Mouse (Mus musculus): ENCODE results near the gene Ncaph. TPM values are rescaled to one million over a fixed set of nuclear protein-coding genes. Genes with fewer than 3 reads are reported as not detected.

The Ncaph gene
- polyA plus RNA-seq, 1 experiment from 2014 or later: 52.8 TPM

- DNase-seq (ENCODE audit: low spot score): no peak
- 89% methylated on average over 2 of the region's 2 CpGs for whole genome bisulfite sequencing
- Histone ChIP-seq H3K4me1 (ENCODE audit: control insufficient read depth, insufficient read depth, low read length) (peaks cover 5% of the 10 kb centered on the region), H3K4me3 (ENCODE audit: low read depth, low read length) (no peak overlapping the region), H3K27ac (ENCODE audit: low read depth, low read length) (no peak overlapping the region), H3K9ac (ENCODE audit: low read length) (no peak overlapping the region), H3K27me3 (replicated peaks; ENCODE audit: control insufficient read depth, insufficient read depth, low read length) (no peaks in the 10 kb centered on the region), H3K36me3 (ENCODE audit: control insufficient read depth, insufficient read depth, low read length) (no peaks in the 10 kb centered on the region), H3K9me3 (replicated peaks; ENCODE audit: control insufficient read depth, low read length) (no peaks in the 10 kb centered on the region), H3K4me2 (ENCODE audit: low read length) (no peak overlapping the region)
- ATAC-seq: no peak
Measured at GRCm38 (mm10) chr2:127074116-127074515, 59.6 kb downstream of the Ncaph start.

GRCm38 (mm10) chr2:127070879-127071278, 62.9 kb downstream of the Ncaph start:
- Histone ChIP-seq H3K36me3 (ENCODE audit: control insufficient read depth, insufficient read depth, low read length) (peaks cover 15% of the 10 kb centered on the region), H3K27ac (ENCODE audit: low read depth, low read length) (peak overlapping the region; percentile 45; the same call in 1 of the 2 replicates), H3K27me3 (replicated peaks; ENCODE audit: control insufficient read depth, insufficient read depth, low read length) (no peaks in the 10 kb centered on the region), H3K4me1 (ENCODE audit: control insufficient read depth, insufficient read depth, low read length) (peaks cover 5% of the 10 kb centered on the region), H3K9me3 (replicated peaks; ENCODE audit: control insufficient read depth, low read length) (no peaks in the 10 kb centered on the region), H3K4me3 (ENCODE audit: low read depth, low read length) (peak overlapping the region; percentile 60), H3K9ac (ENCODE audit: low read length) (peak overlapping the region; percentile 73), H3K4me2 (ENCODE audit: low read length) (peak overlapping the region; percentile 67)
- ATAC-seq (peak; percentile 55; the same call in 1 of the 2 replicates), DNase-seq (ENCODE audit: low spot score) (no peak)
- WGBS: 16% methylated on average over 8 of the region's 9 CpGs

- H3K4me2 ChIP-seq (ENCODE audit: low read length): peak within 1 kb of the TSS; percentile 67
- H3K36me3 ChIP-seq (ENCODE audit: control insufficient read depth, insufficient read depth, low read length): peaks cover 18% of the 10 kb centered on the region
- H3K4me1 ChIP-seq (ENCODE audit: control insufficient read depth, insufficient read depth, low read length): peaks cover 5% of the 10 kb centered on the region
- peak within 1 kb of the TSS; percentile 60 for H3K4me3 ChIP-seq (ENCODE audit: low read depth, low read length)
- no peaks in the 10 kb centered on the region for H3K9me3 ChIP-seq (replicated peaks; ENCODE audit: control insufficient read depth, low read length)
- peak within 1 kb of the TSS; percentile 73 for H3K9ac ChIP-seq (ENCODE audit: low read length)
- H3K27ac ChIP-seq (ENCODE audit: low read depth, low read length): peak within 1 kb of the TSS; percentile 45; the same call in 1 of the 2 replicates
- 4% methylated on average over 20 of the region's 32 CpGs for WGBS
- DNase-seq (ENCODE audit: low spot score) (peak; percentile 97), ATAC-seq (peak; percentile 100)
- no peaks in the 10 kb centered on the region for H3K27me3 ChIP-seq (replicated peaks; ENCODE audit: control insufficient read depth, insufficient read depth, low read length)
Measured at GRCm38 (mm10) chr2:127070435-127070841, 63.3 kb downstream of the Ncaph start, which contains the start of gene Blvra. Blvra (plus strand) TSS chr2:127070665.

- 17% methylated on average over 11 of the region's 11 CpGs for WGBS
- ATAC-seq (0 out of 2 replicates have a peak, but pooled peaks have one; percentile 31), DNase-seq (ENCODE audit: low spot score) (no peak)
- H3K36me3 ChIP-seq (ENCODE audit: control insufficient read depth, insufficient read depth, low read length): peaks cover 18% of the 10 kb centered on the region
- H3K4me2 ChIP-seq (ENCODE audit: low read length): peak overlapping the region; percentile 67
- H3K4me1 ChIP-seq (ENCODE audit: control insufficient read depth, insufficient read depth, low read length): peaks cover 5% of the 10 kb centered on the region
- H3K4me3 ChIP-seq (ENCODE audit: low read depth, low read length): peak overlapping the region; percentile 60
- H3K9ac ChIP-seq (ENCODE audit: low read length): peak overlapping the region; percentile 73; the same call in 1 of the 2 replicates
- no peaks in the 10 kb centered on the region for H3K27me3 ChIP-seq (replicated peaks; ENCODE audit: control insufficient read depth, insufficient read depth, low read length)
- no peak overlapping the region for H3K27ac ChIP-seq (ENCODE audit: low read depth, low read length)
- H3K9me3 ChIP-seq (replicated peaks; ENCODE audit: control insufficient read depth, low read length): no peaks in the 10 kb centered on the region
Measured at GRCm38 (mm10) chr2:127069781-127070434, 63.8 kb downstream of the Ncaph start.

GRCm38 (mm10) chr2:127068806-127069205, 64.9 kb downstream of the Ncaph start:
- no peaks in the 10 kb centered on the region for H3K9me3 ChIP-seq (replicated peaks; ENCODE audit: control insufficient read depth, low read length)
- H3K27me3 ChIP-seq (replicated peaks; ENCODE audit: control insufficient read depth, insufficient read depth, low read length): no peaks in the 10 kb centered on the region
- WGBS: 75% methylated on average over 7 of the region's 7 CpGs
- H3K36me3 ChIP-seq (ENCODE audit: control insufficient read depth, insufficient read depth, low read length): peaks cover 18% of the 10 kb centered on the region
- no peak overlapping the region for H3K4me2 ChIP-seq (ENCODE audit: low read length)
- DNase-seq (ENCODE audit: low spot score) (no peak), ATAC-seq (no peak)
- no peak overlapping the region for H3K27ac ChIP-seq (ENCODE audit: low read depth, low read length)
- no peak overlapping the region for H3K9ac ChIP-seq (ENCODE audit: low read length)
- no peak overlapping the region for H3K4me3 ChIP-seq (ENCODE audit: low read depth, low read length)
- peaks cover 5% of the 10 kb centered on the region for H3K4me1 ChIP-seq (ENCODE audit: control insufficient read depth, insufficient read depth, low read length)

GRCm38 (mm10) chr2:127061471-127061870, 72.3 kb downstream of the Ncaph start:
- Histone ChIP-seq H3K9me3 (replicated peaks; ENCODE audit: control insufficient read depth, low read length) (no peaks in the 10 kb centered on the region), H3K4me1 (ENCODE audit: control insufficient read depth, insufficient read depth, low read length) (no peaks in the 10 kb centered on the region), H3K27me3 (replicated peaks; ENCODE audit: control insufficient read depth, insufficient read depth, low read length) (no peaks in the 10 kb centered on the region), H3K9ac (ENCODE audit: low read length) (no peak overlapping the region), H3K36me3 (ENCODE audit: control insufficient read depth, insufficient read depth, low read length) (peaks cover 59% of the 10 kb centered on the region), H3K27ac (ENCODE audit: low read depth, low read length) (no peak overlapping the region), H3K4me2 (ENCODE audit: low read length) (no peak overlapping the region), H3K4me3 (ENCODE audit: low read depth, low read length) (no peak overlapping the region)
- DNase-seq (ENCODE audit: low spot score) (no peak), ATAC-seq (no peak)
- 92% methylated on average over 9 of the region's 9 CpGs for WGBS

Other genes starting within 250 kb of the Ncaph start
- gene Sppl2a, start 200.7 kb downstream of the Ncaph start, polyA plus RNA-seq (2014; fragmentation: Nextera tagmentation; extraction: Ambion mirVana): 54.5 and 59.9 TPM in 2 replicates
- gene Ap4e1, start 125.2 kb downstream of the Ncaph start, polyA plus RNA-seq (2014; fragmentation: Nextera tagmentation; extraction: Ambion mirVana): 5.5 and 9.1 TPM in 2 replicates
- gene Blvra, start 63.3 kb downstream of the Ncaph start, polyA plus RNA-seq (2014; fragmentation: Nextera tagmentation; extraction: Ambion mirVana): 30.8 and 32.2 TPM in 2 replicates
- gene Itpripl1, start 9.5 kb upstream of the Ncaph start, polyA plus RNA-seq (2014; fragmentation: Nextera tagmentation; extraction: Ambion mirVana): 10.4 and 11.4 TPM in 2 replicates
- gene 1810024B03Rik, start 74.3 kb upstream of the Ncaph start, polyA plus RNA-seq (2014; fragmentation: Nextera tagmentation; extraction: Ambion mirVana): 1.5 and 1.9 TPM in 2 replicates
- 68.1 and 68.4 TPM in 2 replicates for gene Snrnp200, start 74.4 kb upstream of the Ncaph start, polyA plus RNA-seq (2014; fragmentation: Nextera tagmentation; extraction: Ambion mirVana)
- gene Ciao1, start 113.9 kb upstream of the Ncaph start, polyA plus RNA-seq (2014; fragmentation: Nextera tagmentation; extraction: Ambion mirVana): 64.3 and 67.7 TPM in 2 replicates
- 24.4 and 27.8 TPM in 2 replicates for gene Tmem127, start 114.0 kb upstream of the Ncaph start, polyA plus RNA-seq (2014; fragmentation: Nextera tagmentation; extraction: Ambion mirVana)
- 102 and 109 TPM in 2 replicates for gene Stard7, start 136.3 kb upstream of the Ncaph start, polyA plus RNA-seq (2014; fragmentation: Nextera tagmentation; extraction: Ambion mirVana)
- 5.6 and 7.4 TPM in 2 replicates for gene Dusp2, start 202.2 kb upstream of the Ncaph start, polyA plus RNA-seq (2014; fragmentation: Nextera tagmentation; extraction: Ambion mirVana)
- gene Astl, start 204.7 kb upstream of the Ncaph start, polyA plus RNA-seq (2014; fragmentation: Nextera tagmentation; extraction: Ambion mirVana): not detected in 2 replicates
- 0.36 and 0.43 TPM in 2 replicates for gene Adra2b, start 229.3 kb upstream of the Ncaph start, polyA plus RNA-seq (2014; fragmentation: Nextera tagmentation; extraction: Ambion mirVana)